Mouse (Mus musculus) erythroid progenitor cell, adult 5-6 weeks (primary cell): ENCODE results near the gene Fmnl3. TPM values are rescaled to one million over a fixed set of nuclear protein-coding genes. Genes with fewer than 3 reads are reported as not detected.

Experiments used
- ATAC-seq: replicated peaks from 2 replicates; pipeline ENCODE4 v1.8.0; 2016; ENCODE audit warnings: moderate number of reproducible peaks, mild to moderate bottlenecking, moderate TSS enrichment, inconsistent platforms; ENCODE audit not compliant: poor library complexity, low FRiP score, severe bottlenecking
- total RNA-seq, 2 experiments: library from RNA; stranded (forward) in 1 of 2; stranded (reverse) in 1 of 2; fragments of 150-400 nt in 1 of 2; fragments of 186-747, 209-891 nt in 1 of 2; gene quantifications; 2 replicates each; pipeline versions ENCODE4 v1.2.3 to v1.2.4; 2015 to 2017; ENCODE audit warnings: low replicate concordance in 2 of 2

Fmnl3 gene
- total RNA-seq, 2 experiments from 2014 or later, result 1.5 to 5.0 TPM

DNA sequence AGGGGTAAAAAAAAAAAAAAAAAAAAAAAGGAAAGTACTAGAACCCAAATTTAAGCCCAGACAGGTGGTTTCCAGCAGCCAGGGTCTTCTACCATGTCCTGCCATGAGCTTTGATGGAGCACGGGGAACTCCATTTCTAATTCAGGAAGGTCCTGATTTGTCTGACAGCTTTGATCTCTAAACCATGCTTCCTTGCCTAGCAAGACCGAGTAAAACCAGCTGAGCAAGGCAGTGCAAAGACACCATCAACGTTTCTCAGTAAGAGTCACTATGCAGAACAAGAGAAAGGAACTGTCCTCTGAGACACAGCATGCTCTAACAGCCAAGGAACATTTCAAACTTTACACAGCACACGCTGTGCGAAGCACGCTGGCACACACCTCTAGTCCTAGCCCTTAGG is 18.7 kb downstream of the Fmnl3 start:
- ATAC-seq, result no peak

DNA sequence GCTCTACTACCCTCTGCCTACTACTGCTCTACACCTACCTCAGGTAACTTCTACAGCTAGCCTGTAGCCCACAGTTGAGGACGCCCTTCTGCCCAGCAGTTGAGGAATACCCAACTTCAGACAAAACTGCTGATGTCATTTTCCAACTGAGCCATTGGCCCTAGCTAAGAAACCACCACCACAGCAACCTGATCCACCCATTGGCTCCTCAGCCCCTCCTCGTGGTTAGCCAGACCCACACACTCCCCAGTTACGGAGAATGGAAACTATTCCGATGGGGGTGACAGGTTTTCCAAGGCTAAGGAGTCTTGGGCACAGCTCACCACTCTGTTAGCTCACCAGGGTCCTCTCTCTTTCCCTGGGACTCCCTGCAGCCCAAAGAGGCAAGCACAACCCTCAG is 25.3 kb downstream of the Fmnl3 start:
- ATAC-seq, result no peak

DNA sequence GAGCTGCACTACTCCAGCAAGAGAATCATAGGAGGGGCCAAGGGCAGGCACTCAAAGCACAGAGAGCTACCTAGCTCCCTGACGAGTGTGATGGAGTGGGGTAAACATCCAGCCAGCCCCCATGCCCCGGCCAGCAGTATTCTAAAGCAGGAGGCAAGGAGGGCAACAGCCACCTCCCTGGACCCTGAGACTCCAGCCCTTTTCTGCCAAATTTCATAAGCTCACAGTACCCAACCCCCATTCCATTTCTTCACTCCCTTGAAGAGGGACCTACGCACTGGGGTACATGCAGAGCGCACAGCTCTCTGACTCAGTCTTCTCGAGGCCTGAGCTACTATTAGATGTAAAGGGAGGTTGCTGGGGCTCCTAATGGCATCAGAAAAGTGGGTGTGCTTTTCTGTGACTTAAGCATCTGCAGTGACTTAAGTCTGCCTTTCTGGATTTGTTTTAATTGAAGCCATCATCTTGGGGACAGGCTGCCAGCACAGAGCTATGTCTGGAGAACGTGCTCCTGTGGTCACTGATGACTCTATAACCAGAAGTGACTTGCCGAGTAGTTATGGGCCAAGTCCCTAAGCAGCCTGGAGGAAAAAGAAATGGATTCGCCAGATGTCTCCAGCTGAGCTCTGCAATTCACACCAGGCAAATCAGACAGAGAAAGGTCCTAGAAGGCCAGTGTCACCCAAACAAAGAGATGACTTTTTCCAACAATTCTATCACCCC is 26.0 kb downstream of the Fmnl3 start:
- ATAC-seq, result no peak

DNA sequence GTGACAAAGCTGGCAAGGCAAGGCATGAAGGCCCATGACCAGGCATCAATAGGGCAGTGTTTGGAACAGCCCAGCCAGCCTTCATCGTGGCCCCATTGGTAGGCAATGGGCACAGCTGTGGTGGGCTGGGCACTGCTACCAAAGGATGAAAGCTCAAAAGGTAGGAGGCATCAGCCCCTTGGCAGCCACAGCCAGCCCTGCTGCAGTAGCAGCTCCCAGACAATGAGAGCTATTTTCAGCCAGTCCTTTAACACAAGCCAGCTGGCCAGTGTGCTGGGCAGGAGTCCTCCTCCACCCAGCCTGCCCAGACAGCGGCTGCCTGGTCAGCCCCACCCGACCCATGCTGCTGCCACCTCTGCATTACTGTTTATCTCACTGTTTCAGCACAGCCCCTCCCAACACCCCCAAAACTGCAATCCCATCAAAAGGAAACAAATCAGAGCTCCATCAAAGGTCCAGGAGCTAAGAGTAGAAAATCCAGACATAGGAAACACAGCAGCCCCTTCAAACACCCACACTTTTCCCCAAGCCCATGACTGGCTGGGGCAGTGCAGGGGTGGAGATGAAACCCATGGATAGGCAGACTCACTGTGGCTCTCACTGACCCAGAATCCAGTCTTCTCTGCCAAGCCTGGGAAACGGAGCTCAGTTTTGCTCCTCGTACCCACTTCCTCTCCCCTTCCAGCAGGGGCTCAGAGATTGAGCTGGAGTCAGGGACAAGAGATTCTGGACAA is 26.7 kb downstream of the Fmnl3 start:
- no peak for ATAC-seq

DNA sequence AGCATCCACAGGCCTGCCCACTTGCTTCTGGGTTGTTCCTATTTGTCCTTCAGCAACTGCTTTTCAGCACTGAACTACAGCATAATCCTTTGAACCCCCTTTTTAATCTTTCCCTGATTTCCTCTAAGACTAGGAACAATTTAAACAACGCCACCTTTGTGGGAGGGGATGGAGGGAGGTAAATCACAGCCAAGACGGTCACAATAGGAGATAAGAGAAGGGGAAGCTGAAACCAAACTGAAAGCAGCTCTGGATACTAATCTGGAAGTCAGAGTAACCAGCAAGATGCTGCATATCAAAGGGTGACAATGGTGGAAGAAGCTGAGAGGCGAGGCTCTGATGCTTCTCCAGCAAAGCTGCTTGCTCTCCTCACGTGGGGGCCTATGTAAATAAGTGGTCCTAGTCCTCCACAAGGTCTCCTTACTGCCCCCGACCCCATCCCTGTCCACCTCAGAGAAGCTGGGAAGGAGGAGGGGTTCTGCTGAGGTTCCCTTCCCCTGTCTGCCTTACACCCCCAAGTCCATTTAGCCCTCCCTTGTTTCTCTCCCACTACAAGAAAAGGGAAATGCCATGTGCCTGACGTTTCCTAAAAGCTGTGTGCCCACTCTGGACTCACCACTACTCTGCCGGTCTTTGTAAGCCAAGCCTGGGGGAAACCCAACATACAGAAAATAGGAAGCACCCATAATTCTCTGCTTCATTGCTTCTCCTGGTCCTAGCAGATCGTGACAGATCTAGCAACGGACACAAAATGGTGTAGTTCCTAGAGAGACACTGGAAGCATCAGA is 27.9 kb downstream of the Fmnl3 start:
- ATAC-seq, result no peak

DNA sequence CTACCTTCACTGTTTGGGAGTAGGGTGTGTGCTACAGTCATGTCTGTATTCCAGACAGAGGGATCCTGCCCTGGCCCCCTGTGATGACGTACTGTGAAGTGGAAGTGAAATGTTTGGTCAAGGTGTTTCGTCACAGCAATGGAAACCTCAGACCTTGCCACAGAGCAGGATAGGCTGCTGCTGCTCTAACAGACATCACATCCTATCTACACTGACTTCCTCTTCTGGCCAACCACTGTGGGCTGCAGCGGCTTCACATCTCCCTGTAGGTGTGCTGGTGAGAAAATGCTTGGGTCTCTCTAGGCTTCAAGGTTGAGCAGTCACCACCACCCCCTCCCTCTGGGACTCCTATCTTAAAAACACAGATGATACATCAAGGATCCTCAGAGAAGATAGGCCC is 29.2 kb downstream of the Fmnl3 start:
- ATAC-seq, result no peak

DNA sequence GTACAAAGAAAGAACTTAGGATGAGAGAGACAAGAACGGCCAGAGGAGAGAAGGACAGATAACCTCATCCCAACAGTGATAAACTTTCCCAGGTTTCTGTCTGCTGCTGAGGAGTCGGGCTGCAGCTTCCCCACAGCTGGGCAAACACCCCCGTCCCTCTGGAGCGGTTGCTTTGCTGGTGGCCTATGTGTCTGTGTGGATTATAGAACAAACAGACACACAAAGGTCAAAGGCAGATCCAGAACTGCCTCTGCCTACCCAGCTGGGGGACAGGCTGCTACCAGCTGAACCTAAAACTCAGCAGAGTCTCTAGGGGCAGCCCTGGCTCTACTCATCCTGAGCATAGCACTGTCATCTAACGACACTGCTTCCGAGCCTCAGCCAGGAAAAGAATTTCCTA is 30.6 kb downstream of the Fmnl3 start:
- ATAC-seq, result no peak

DNA sequence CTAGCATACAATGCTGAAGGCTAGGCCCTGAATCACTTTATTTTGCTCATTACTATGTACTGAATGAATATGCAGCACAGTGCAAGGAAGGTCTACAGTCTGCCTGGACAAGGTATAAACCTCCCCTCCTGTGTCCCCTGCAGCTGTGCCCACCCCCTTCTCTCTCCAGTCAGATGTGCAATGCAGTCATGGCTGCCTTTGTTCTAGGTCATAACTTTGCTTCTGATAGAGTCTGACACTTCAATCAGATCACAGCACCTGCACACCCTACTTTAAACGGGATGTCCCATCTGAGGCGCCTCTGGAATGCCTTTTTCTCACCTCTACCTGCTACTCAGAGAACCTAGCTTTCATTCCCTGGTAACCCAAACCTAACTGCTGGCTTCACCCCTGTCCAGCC is 31.4 kb downstream of the Fmnl3 start:
- ATAC-seq, result no peak

DNA sequence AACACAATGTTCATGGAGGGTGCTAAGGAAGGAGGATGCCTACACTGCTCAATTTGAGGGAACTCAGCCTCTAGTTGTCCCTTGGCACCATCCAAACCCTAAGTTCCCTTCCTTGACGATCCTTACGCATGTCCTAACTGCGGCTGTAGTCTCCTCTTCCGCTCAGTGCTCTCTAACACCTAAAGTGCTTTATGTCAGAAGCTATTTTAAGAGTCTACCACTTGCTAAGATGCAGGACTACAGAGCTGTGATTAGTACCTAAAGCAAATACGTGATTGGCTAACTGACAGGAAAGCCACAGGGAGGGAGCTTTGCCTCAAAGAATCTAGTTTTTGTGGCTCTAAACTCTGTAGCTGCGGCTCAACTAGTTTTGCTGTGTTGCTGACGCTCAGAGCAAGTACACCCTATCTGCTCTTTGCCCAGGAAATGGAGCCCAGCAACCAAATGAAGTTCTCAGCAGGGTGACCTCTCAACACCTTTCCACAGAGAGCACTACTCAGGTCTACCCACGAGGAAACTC is 34.4 kb downstream of the Fmnl3 start:
- no peak for ATAC-seq

DNA sequence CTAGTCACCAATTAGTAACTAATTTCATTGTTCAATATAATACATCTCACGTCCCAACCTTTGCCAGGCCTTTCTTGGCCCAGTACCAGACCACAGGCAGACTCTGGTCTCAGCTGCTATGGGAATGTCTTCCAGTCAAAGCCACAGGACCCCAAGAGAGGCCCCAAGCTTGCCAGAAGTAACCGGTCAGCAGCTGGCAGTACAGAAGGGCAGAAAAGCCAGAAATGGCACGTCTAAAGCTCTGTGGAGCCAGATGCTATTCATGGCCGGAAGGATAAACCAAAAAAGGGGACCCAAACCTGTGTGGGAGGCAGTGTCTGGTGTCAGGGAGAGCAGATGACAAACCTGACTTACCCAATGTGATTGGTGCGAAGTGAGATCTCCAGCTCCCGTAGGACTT is 35.8 kb downstream of the Fmnl3 start:
- ATAC-seq, result no peak

DNA sequence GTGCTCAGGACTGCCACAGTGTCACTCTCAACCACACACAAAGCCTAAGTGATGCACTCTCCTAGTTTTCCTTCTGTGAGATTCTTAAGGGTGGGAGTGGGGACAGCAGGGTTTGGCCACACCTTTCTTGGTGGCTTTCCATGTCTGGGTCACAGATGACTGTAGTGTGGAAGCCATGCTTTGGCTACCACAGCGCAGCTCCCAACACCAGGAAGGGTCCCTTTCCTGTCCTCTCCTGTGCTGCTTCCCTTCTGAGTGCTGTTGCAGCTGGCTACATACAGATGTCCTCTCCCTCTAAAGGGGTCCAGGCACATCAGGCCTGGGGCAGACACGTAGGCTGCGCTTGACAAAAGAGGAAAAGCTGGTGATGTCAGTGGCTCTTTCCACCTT is 36.6 kb downstream of the Fmnl3 start:
- ATAC-seq, result no peak

DNA sequence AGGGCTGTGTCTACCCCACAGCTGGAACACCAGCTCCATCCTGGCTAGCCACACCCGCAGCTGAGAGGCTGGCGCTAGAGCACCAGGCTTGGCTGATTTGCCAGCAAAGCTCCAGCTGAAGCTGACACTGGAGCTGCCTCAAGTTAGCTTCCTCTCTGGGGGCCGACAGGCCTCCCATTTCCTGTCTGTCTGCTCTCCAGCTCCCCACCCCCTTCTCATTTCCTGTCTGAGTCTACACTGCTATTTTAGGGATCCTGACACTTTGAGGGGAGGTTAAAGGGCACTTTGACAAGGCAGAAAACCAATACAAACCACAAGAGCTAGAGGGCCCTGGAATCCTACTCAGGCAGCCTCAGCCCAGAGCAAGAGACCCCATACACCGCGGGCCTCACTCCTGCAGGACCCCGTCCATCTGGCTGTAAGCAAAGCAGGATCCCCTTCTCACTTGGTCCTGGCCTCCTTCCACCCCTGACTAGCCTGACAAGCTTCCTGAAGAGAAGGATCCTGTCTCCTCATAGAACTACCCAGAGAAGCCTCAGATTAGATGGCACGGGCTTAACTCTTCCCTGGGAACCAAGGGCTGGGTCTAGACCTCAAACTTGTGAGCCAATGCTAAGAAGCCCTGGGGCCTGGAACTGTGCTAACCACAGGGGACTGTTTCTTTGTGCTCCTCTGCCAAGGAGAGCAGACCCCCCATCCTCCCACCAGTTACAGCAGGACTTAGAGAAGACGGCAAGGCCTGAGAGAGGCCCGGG is 37.2 kb downstream of the Fmnl3 start:
- no peak for ATAC-seq

DNA sequence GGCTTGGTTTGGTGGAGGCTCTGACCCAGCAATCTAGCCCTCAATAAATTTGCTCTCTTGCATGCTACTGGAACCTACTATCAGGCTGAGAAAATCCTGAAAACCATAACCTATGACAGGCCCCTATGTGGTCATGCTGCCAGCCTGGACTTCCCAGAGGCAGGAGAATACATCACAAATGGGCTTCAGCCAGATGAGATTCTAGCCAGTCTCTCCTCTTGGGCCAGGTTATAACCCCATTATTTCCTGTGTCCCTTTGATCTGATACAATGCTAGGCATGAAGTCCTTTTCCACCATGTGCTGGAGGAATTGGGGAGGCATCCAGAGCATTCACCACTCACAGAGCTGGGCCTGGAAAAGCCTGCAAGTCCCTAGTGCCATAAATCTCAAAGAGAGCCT is 38.2 kb downstream of the Fmnl3 start:
- no peak for ATAC-seq

DNA sequence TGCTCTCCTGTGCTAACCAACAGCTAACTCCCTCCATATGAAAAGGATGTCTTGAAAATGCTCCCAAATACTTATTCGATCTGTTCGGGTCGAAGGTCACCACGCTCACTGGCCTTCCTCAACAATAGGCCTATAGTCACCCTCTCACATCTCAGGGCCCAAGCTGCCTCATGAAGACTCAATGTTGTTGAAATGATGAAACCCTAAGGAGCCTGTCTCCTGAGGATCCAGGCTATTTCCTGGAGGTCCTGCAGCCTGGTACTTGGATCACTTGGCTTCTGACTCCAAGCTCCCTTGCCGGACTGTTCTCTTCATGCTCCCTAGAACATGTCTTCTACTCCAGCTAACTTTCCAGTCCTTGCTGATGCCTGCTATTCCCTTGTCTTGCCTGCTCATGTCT is 38.9 kb downstream of the Fmnl3 start:
- no peak for ATAC-seq

DNA sequence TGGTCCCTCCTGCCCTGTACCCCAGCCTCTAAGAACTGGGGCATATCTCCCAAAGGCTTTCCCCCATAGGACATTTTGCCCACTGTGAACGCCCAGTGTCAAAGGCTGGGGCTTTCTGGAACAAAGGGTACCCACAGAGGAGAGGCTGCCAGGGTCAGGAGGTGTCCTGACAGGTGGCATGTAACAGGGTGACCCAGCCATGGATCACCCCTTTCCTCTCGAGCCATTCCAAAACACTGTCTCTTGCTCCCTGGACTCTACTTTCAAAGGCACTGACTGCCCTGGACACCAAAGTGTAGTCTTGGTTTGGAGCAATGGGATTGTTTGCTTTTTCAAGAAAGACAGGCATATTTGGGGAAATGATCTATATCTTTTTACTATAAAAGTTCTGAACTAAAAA is 40.0 kb downstream of the Fmnl3 start:
- ATAC-seq, result no peak

DNA sequence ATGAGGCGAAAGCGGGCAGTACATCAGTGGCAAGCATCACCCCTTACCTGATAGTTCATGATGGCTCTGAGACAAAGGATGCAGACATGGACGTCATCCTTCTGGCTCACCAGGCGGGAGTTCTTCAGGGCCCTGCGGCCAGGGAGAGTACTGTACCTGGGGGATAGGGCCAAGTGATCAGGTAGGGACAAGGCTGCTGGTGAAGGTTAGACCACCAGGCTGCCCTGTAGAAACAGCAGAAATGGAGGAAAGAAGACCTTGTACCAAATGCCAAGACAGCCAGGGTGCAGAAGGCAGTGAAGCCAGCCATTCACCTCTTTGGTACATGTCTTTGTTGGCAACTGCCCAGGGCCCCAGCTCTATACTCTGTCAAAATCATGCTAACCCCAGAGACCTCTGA is 42.3 kb downstream of the Fmnl3 start:
- no peak for ATAC-seq

DNA sequence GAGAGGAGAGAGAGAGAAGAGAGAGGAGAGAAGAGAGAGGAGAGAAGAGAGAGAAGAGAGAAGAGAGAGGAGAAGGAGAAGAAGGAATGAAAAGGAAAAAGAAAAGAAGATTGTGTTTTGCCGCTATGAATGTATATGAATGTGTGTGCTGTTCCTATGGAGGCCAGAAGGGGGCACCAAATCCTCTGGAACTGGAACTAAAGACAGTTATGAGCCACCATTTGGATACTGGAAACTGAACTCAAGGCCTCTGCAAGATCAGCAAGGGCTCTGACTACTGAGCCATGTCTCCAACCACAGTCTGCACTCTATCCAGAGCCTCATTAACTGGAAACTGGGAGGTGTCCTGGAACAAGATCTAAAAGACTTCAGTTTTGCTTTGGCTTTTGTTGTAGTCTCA is 43.3 kb downstream of the Fmnl3 start:
- ATAC-seq, result no peak

DNA sequence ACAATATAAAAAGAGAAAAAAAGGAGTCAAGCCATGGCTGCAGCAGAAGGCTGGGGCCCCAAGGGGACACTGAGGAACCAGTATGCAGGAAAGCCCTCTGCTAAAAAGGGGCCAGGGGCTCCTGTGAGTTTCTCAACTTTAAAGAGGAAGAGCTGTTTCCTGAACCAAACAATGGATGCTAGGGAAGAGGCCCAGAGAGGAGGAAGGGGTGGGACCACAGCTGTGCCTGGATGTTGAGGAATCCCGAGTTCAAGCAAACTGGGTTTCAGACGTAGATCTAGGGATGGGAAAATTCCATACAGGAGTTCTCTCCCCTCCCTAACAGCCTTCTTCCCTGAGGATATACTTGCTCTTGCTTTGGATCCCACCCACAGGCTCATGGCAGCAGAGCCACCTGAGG is 43.9 kb downstream of the Fmnl3 start:
- no peak for ATAC-seq

DNA sequence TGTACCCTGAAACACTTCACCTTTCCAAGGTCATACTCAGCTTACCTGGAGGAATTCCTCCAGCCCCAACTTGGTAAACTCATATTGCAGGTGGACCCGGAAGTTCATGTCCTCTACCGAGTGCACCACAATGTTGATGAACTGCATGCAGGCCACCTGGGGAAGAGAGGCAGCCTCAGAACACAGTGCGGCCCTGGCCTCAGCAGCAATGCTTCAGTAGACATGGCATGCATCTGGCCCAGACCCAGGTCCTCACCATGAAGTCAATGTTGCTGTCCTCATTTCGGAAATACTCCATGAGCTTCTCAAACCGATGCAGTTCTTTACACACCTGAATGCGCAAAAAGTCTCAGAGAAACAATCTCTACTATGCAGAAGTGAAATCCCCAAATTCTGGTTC is 44.7 kb downstream of the Fmnl3 start:
- no peak for ATAC-seq

DNA sequence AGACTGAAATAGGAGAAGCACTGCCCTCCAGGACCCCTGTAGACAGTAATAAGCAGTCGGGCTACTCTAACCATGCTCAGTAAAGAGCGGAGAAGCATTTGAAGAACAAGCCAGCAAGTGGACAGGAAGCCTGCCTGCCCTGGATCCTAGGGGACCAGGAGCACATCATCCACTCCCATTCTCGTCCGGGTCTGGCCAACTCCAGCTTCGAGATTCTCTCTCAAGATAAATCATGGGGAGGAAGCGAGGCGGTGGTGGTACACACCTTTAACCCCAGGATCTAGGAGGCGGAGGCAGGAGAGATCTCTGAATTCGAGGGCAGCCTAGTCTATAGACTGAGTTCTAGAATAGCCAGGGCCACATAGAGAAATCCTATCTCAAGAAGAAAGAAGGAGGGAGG is 46.1 kb downstream of the Fmnl3 start:
- ATAC-seq, result no peak
